Mouse (Mus musculus): ENCODE data around the gene Coch. TPM values are rescaled to one million over a fixed set of nuclear protein-coding genes. Genes with fewer than 3 reads are reported as not detected.

Gene Coch
- polyA plus RNA-seq, 1 experiment: not detected

- TF ChIP-seq POLR2A (IDR thresholded peaks at IDR 0.05; ENCODE audit: borderline replicate concordance, control insufficient read depth, low read depth, low read length) (no peak), CTCF (IDR thresholded peaks at IDR 0.05; ENCODE audit: control insufficient read depth, insufficient read depth, low read length) (no peak)
- Histone ChIP-seq H3K4me1 (ENCODE audit: control insufficient read depth, insufficient read depth, low read length) (no peaks in the 10 kb centered on the region), H3K4me3 (replicated peaks; ENCODE audit: control insufficient read depth, low read depth, low read length) (no peak overlapping the region), H3K27ac (ENCODE audit: control insufficient read depth, insufficient read depth, low read depth, low read length, poor library complexity) (no peak overlapping the region)
- WGBS: 74% methylated on average over 5 of the region's 5 CpGs
Measured at GRCm38 (mm10) chr12:51589263-51589662, 3.9 kb upstream of the Coch start.

- no peak overlapping the region for H3K4me3 ChIP-seq (replicated peaks; ENCODE audit: control insufficient read depth, low read depth, low read length)
- TF ChIP-seq CTCF (IDR thresholded peaks at IDR 0.05; ENCODE audit: control insufficient read depth, insufficient read depth, low read length) (no peak), POLR2A (IDR thresholded peaks at IDR 0.05; ENCODE audit: borderline replicate concordance, control insufficient read depth, low read depth, low read length) (no peak)
- no peaks in the 10 kb centered on the region for H3K4me1 ChIP-seq (ENCODE audit: control insufficient read depth, insufficient read depth, low read length)
- H3K27ac ChIP-seq (ENCODE audit: control insufficient read depth, insufficient read depth, low read depth, low read length, poor library complexity): no peak overlapping the region
- WGBS: 50% methylated on average over 8 of the region's 8 CpGs
Measured at GRCm38 (mm10) chr12:51591921-51592320, 1.2 kb upstream of the Coch start.

GRCm38 (mm10) chr12:51592888-51593228 lies 283 bp upstream of the Coch start:
- H3K4me3 ChIP-seq (replicated peaks; ENCODE audit: control insufficient read depth, low read depth, low read length): no peak overlapping the region
- H3K4me1 ChIP-seq (ENCODE audit: control insufficient read depth, insufficient read depth, low read length): no peaks in the 10 kb centered on the region
- H3K27ac ChIP-seq (ENCODE audit: control insufficient read depth, insufficient read depth, low read depth, low read length, poor library complexity): no peak overlapping the region
- TF ChIP-seq POLR2A (IDR thresholded peaks at IDR 0.05; ENCODE audit: borderline replicate concordance, control insufficient read depth, low read depth, low read length) (no peak), CTCF (IDR thresholded peaks at IDR 0.05; ENCODE audit: control insufficient read depth, insufficient read depth, low read length) (no peak)
- 2% methylated on average over 21 of the region's 21 CpGs for WGBS

GRCm38 (mm10) chr12:51594030-51594470 lies 909 bp downstream of the Coch start:
- Histone ChIP-seq H3K27ac (ENCODE audit: control insufficient read depth, insufficient read depth, low read depth, low read length, poor library complexity) (no peak overlapping the region), H3K4me3 (replicated peaks; ENCODE audit: control insufficient read depth, low read depth, low read length) (no peak overlapping the region), H3K4me1 (ENCODE audit: control insufficient read depth, insufficient read depth, low read length) (no peaks in the 10 kb centered on the region)
- TF ChIP-seq CTCF (IDR thresholded peaks at IDR 0.05; ENCODE audit: control insufficient read depth, insufficient read depth, low read length): no peak
- TF ChIP-seq POLR2A (IDR thresholded peaks at IDR 0.05; ENCODE audit: borderline replicate concordance, control insufficient read depth, low read depth, low read length): no peak
- WGBS: 3% methylated on average over 18 of the region's 18 CpGs

- Histone ChIP-seq H3K4me1 (ENCODE audit: control insufficient read depth, insufficient read depth, low read length) (no peaks in the 10 kb centered on the region), H3K4me3 (replicated peaks; ENCODE audit: control insufficient read depth, low read depth, low read length) (no peak overlapping the region), H3K27ac (ENCODE audit: control insufficient read depth, insufficient read depth, low read depth, low read length, poor library complexity) (no peak overlapping the region)
- WGBS: 92% methylated on average over 10 of the region's 10 CpGs
- TF ChIP-seq CTCF (IDR thresholded peaks at IDR 0.05; ENCODE audit: control insufficient read depth, insufficient read depth, low read length) (no peak), POLR2A (IDR thresholded peaks at IDR 0.05; ENCODE audit: borderline replicate concordance, control insufficient read depth, low read depth, low read length) (no peak)
Measured at GRCm38 (mm10) chr12:51603306-51603705, 10.2 kb downstream of the Coch start.

GRCm38 (mm10) chr12:51606138-51606537 lies 13.0 kb downstream of the Coch start:
- no peak for TF ChIP-seq POLR2A (IDR thresholded peaks at IDR 0.05; ENCODE audit: borderline replicate concordance, control insufficient read depth, low read depth, low read length)
- no peak for TF ChIP-seq CTCF (IDR thresholded peaks at IDR 0.05; ENCODE audit: control insufficient read depth, insufficient read depth, low read length)
- H3K4me3 ChIP-seq (replicated peaks; ENCODE audit: control insufficient read depth, low read depth, low read length): no peak overlapping the region
- H3K27ac ChIP-seq (ENCODE audit: control insufficient read depth, insufficient read depth, low read depth, low read length, poor library complexity): no peak overlapping the region
- WGBS: 81% methylated on average over 4 of the region's 4 CpGs
- no peaks in the 10 kb centered on the region for H3K4me1 ChIP-seq (ENCODE audit: control insufficient read depth, insufficient read depth, low read length)

GRCm38 (mm10) chr12:51612361-51612760 lies 19.2 kb downstream of the Coch start:
- Histone ChIP-seq H3K4me1 (ENCODE audit: control insufficient read depth, insufficient read depth, low read length) (no peaks in the 10 kb centered on the region), H3K27ac (ENCODE audit: control insufficient read depth, insufficient read depth, low read depth, low read length, poor library complexity) (no peak overlapping the region), H3K4me3 (replicated peaks; ENCODE audit: control insufficient read depth, low read depth, low read length) (no peak overlapping the region)
- 92% methylated on average over 5 of the region's 5 CpGs for WGBS
- no peak for TF ChIP-seq CTCF (IDR thresholded peaks at IDR 0.05; ENCODE audit: control insufficient read depth, insufficient read depth, low read length)
- no peak for TF ChIP-seq POLR2A (IDR thresholded peaks at IDR 0.05; ENCODE audit: borderline replicate concordance, control insufficient read depth, low read depth, low read length)

- H3K4me3 ChIP-seq (replicated peaks; ENCODE audit: control insufficient read depth, low read depth, low read length): no peak overlapping the region
- H3K27ac ChIP-seq (ENCODE audit: control insufficient read depth, insufficient read depth, low read depth, low read length, poor library complexity): no peak overlapping the region
- no peak for TF ChIP-seq CTCF (IDR thresholded peaks at IDR 0.05; ENCODE audit: control insufficient read depth, insufficient read depth, low read length)
- TF ChIP-seq POLR2A (IDR thresholded peaks at IDR 0.05; ENCODE audit: borderline replicate concordance, control insufficient read depth, low read depth, low read length): no peak
- no peaks in the 10 kb centered on the region for H3K4me1 ChIP-seq (ENCODE audit: control insufficient read depth, insufficient read depth, low read length)
Measured at GRCm38 (mm10) chr12:51620572-51620971, 27.4 kb downstream of the Coch start.

- 83% methylated on average over 5 of the region's 5 CpGs for WGBS
- Histone ChIP-seq H3K4me3 (replicated peaks; ENCODE audit: control insufficient read depth, low read depth, low read length) (no peak overlapping the region), H3K4me1 (ENCODE audit: control insufficient read depth, insufficient read depth, low read length) (no peaks in the 10 kb centered on the region), H3K27ac (ENCODE audit: control insufficient read depth, insufficient read depth, low read depth, low read length, poor library complexity) (no peak overlapping the region)
- TF ChIP-seq CTCF (IDR thresholded peaks at IDR 0.05; ENCODE audit: control insufficient read depth, insufficient read depth, low read length) (no peak), POLR2A (IDR thresholded peaks at IDR 0.05; ENCODE audit: borderline replicate concordance, control insufficient read depth, low read depth, low read length) (no peak)
Measured at GRCm38 (mm10) chr12:51621161-51621560, 28.0 kb downstream of the Coch start.
